Mouse (Mus musculus): ENCODE data around the gene Olfr1137. TPM values are rescaled to one million over a fixed set of nuclear protein-coding genes. Genes with fewer than 3 reads are reported as not detected.

Gene Olfr1137
- not detected in 2 replicates for polyA plus RNA-seq (2016; fragmentation: Nextera tagmentation; extraction: Ambion mirVana)

GRCm38 (mm10) chr2:87713079-87713478, at the start of gene Olfr1137:
Olfr1137 (minus strand) TSS chr2:87713179.
- no peaks in the 10 kb centered on the region for H3K9me3 ChIP-seq
- no peak for DNase-seq (ENCODE audit: low spot score)
- H3K27me3 ChIP-seq (ENCODE audit: insufficient read depth, poor library complexity, severe bottlenecking): no peaks in the 10 kb centered on the region
- no peak within 1 kb of the TSS for H3K27ac ChIP-seq
- no peak within 1 kb of the TSS for H3K4me3 ChIP-seq
- no peaks in the 10 kb centered on the region for H3K36me3 ChIP-seq
- no peaks in the 10 kb centered on the region for H3K4me1 ChIP-seq (replicated peaks)

GRCm38 (mm10) chr2:87753891-87754290, 40.9 kb upstream of the Olfr1137 start, which contains the start of gene Olfr1141:
Olfr1141 (minus strand) TSS chr2:87753991.
- WGBS: 90% methylated on average over 1 of the region's 1 CpGs
- H3K36me3 ChIP-seq: no peaks in the 10 kb centered on the region
- H3K27ac ChIP-seq: no peak within 1 kb of the TSS
- H3K9me3 ChIP-seq: no peaks in the 10 kb centered on the region
- DNase-seq (ENCODE audit: low spot score): no peak
- H3K27me3 ChIP-seq (ENCODE audit: insufficient read depth, poor library complexity, severe bottlenecking): no peaks in the 10 kb centered on the region
- H3K4me3 ChIP-seq: no peak within 1 kb of the TSS
- no peaks in the 10 kb centered on the region for H3K4me1 ChIP-seq (replicated peaks)

- no peaks in the 10 kb centered on the region for H3K9me3 ChIP-seq
- no peak within 1 kb of the TSS for H3K27ac ChIP-seq
- WGBS: 75% methylated on average over 3 of the region's 3 CpGs
- H3K27me3 ChIP-seq (ENCODE audit: insufficient read depth, poor library complexity, severe bottlenecking): no peaks in the 10 kb centered on the region
- H3K4me3 ChIP-seq: no peak within 1 kb of the TSS
- no peaks in the 10 kb centered on the region for H3K4me1 ChIP-seq (replicated peaks)
- no peaks in the 10 kb centered on the region for H3K36me3 ChIP-seq
- no peak for DNase-seq (ENCODE audit: low spot score)
Measured at GRCm38 (mm10) chr2:87743452-87743851, 30.5 kb upstream of the Olfr1137 start, which contains the start of gene Olfr1140. Olfr1140 (plus strand) TSS chr2:87743752.

GRCm38 (mm10) chr2:87739878-87740277, 26.9 kb upstream of the Olfr1137 start, which contains the start of gene Olfr1138:
Olfr1138 (minus strand) TSS chr2:87739978.
- Histone ChIP-seq H3K4me1 (replicated peaks) (no peaks in the 10 kb centered on the region), H3K36me3 (no peaks in the 10 kb centered on the region), H3K27me3 (ENCODE audit: insufficient read depth, poor library complexity, severe bottlenecking) (no peaks in the 10 kb centered on the region), H3K27ac (no peak within 1 kb of the TSS), H3K9me3 (no peaks in the 10 kb centered on the region), H3K4me3 (no peak within 1 kb of the TSS)
- 83% methylated on average over 1 of the region's 1 CpGs for WGBS
- no peak for DNase-seq (ENCODE audit: low spot score)

GRCm38 (mm10) chr2:87693847-87694246, 19.1 kb downstream of the Olfr1137 start, which contains the start of gene Olfr1136:
Olfr1136 (minus strand) TSS chr2:87693947.
- Histone ChIP-seq H3K36me3 (no peaks in the 10 kb centered on the region), H3K27me3 (ENCODE audit: insufficient read depth, poor library complexity, severe bottlenecking) (no peaks in the 10 kb centered on the region), H3K9me3 (no peaks in the 10 kb centered on the region), H3K4me3 (no peak within 1 kb of the TSS), H3K27ac (no peak within 1 kb of the TSS), H3K4me1 (replicated peaks) (no peaks in the 10 kb centered on the region)
- DNase-seq (ENCODE audit: low spot score): no peak

GRCm38 (mm10) chr2:87673564-87673963, 39.4 kb downstream of the Olfr1137 start, which contains the start of gene Olfr1135:
Olfr1135 (minus strand) TSS chr2:87673664.
- H3K9me3 ChIP-seq: no peaks in the 10 kb centered on the region
- DNase-seq (ENCODE audit: low spot score): no peak
- no peak within 1 kb of the TSS for H3K4me3 ChIP-seq
- no peaks in the 10 kb centered on the region for H3K4me1 ChIP-seq (replicated peaks)
- H3K27me3 ChIP-seq (ENCODE audit: insufficient read depth, poor library complexity, severe bottlenecking): no peaks in the 10 kb centered on the region
- WGBS: 22% methylated on average over 1 of the region's 1 CpGs
- no peaks in the 10 kb centered on the region for H3K36me3 ChIP-seq
- no peak within 1 kb of the TSS for H3K27ac ChIP-seq

Other genes with a start within 250 kb of the Olfr1137 start
- not detected in 2 replicates for gene Pramel7, start 216.1 kb downstream of the Olfr1137 start, polyA plus RNA-seq (2016; fragmentation: Nextera tagmentation; extraction: Ambion mirVana)
- not detected in 2 replicates for gene Pramel6, start 206.6 kb downstream of the Olfr1137 start, polyA plus RNA-seq (2016; fragmentation: Nextera tagmentation; extraction: Ambion mirVana)
- not detected in 2 replicates for gene Olfr153, start 181.4 kb downstream of the Olfr1137 start, polyA plus RNA-seq (2016; fragmentation: Nextera tagmentation; extraction: Ambion mirVana)
- not detected in 2 replicates for gene Olfr1128, start 167.6 kb downstream of the Olfr1137 start, polyA plus RNA-seq (2016; fragmentation: Nextera tagmentation; extraction: Ambion mirVana)
- gene Olfr1129, start 139.3 kb downstream of the Olfr1137 start, polyA plus RNA-seq (2016; fragmentation: Nextera tagmentation; extraction: Ambion mirVana): not detected in 2 replicates
- not detected in 2 replicates for gene Olfr1130, start 107.0 kb downstream of the Olfr1137 start, polyA plus RNA-seq (2016; fragmentation: Nextera tagmentation; extraction: Ambion mirVana)
- gene Olfr1131, start 86.1 kb downstream of the Olfr1137 start, polyA plus RNA-seq (2016; fragmentation: Nextera tagmentation; extraction: Ambion mirVana): not detected in 2 replicates
- not detected in 2 replicates for gene Olfr1132, start 75.6 kb downstream of the Olfr1137 start, polyA plus RNA-seq (2016; fragmentation: Nextera tagmentation; extraction: Ambion mirVana)
- not detected in 2 replicates for gene Olfr1133, start 65.8 kb downstream of the Olfr1137 start, polyA plus RNA-seq (2016; fragmentation: Nextera tagmentation; extraction: Ambion mirVana)
- gene Olfr1134, start 54.7 kb downstream of the Olfr1137 start, polyA plus RNA-seq (2016; fragmentation: Nextera tagmentation; extraction: Ambion mirVana): not detected in 2 replicates
- not detected in 2 replicates for gene Olfr1135, start 39.5 kb downstream of the Olfr1137 start, polyA plus RNA-seq (2016; fragmentation: Nextera tagmentation; extraction: Ambion mirVana)
- gene Olfr1136, start 19.2 kb downstream of the Olfr1137 start, polyA plus RNA-seq (2016; fragmentation: Nextera tagmentation; extraction: Ambion mirVana): not detected in 2 replicates
- gene Olfr1138, start 26.8 kb upstream of the Olfr1137 start, polyA plus RNA-seq (2016; fragmentation: Nextera tagmentation; extraction: Ambion mirVana): not detected in 2 replicates
- not detected in 2 replicates for gene Olfr1140, start 30.6 kb upstream of the Olfr1137 start, polyA plus RNA-seq (2016; fragmentation: Nextera tagmentation; extraction: Ambion mirVana)
- gene Olfr1141, start 40.8 kb upstream of the Olfr1137 start, polyA plus RNA-seq (2016; fragmentation: Nextera tagmentation; extraction: Ambion mirVana): not detected in 2 replicates
- gene Olfr152, start 66.3 kb upstream of the Olfr1137 start, polyA plus RNA-seq (2016; fragmentation: Nextera tagmentation; extraction: Ambion mirVana): not detected in 2 replicates
- gene Olfr1143, start 87.4 kb upstream of the Olfr1137 start, polyA plus RNA-seq (2016; fragmentation: Nextera tagmentation; extraction: Ambion mirVana): not detected in 2 replicates
- not detected in 2 replicates for gene Olfr1145, start 96.6 kb upstream of the Olfr1137 start, polyA plus RNA-seq (2016; fragmentation: Nextera tagmentation; extraction: Ambion mirVana)
- gene Olfr1148, start 117.4 kb upstream of the Olfr1137 start, polyA plus RNA-seq (2016; fragmentation: Nextera tagmentation; extraction: Ambion mirVana): not detected in 2 replicates
- gene Olfr1150-ps1, start 130.8 kb upstream of the Olfr1137 start, polyA plus RNA-seq (2016; fragmentation: Nextera tagmentation; extraction: Ambion mirVana): not detected in 2 replicates
- not detected in 2 replicates for gene Olfr1151, start 142.7 kb upstream of the Olfr1137 start, polyA plus RNA-seq (2016; fragmentation: Nextera tagmentation; extraction: Ambion mirVana)
- not detected in 2 replicates for gene Olfr1152, start 153.3 kb upstream of the Olfr1137 start, polyA plus RNA-seq (2016; fragmentation: Nextera tagmentation; extraction: Ambion mirVana)
- gene Olfr1153, start 181.8 kb upstream of the Olfr1137 start, polyA plus RNA-seq (2016; fragmentation: Nextera tagmentation; extraction: Ambion mirVana): not detected in 2 replicates
- gene Olfr1154, start 192.0 kb upstream of the Olfr1137 start, polyA plus RNA-seq (2016; fragmentation: Nextera tagmentation; extraction: Ambion mirVana): not detected in 2 replicates
- gene Olfr1155, start 232.0 kb upstream of the Olfr1137 start, polyA plus RNA-seq (2016; fragmentation: Nextera tagmentation; extraction: Ambion mirVana): not detected in 2 replicates
- not detected in 2 replicates for gene Olfr1156, start 239.9 kb upstream of the Olfr1137 start, polyA plus RNA-seq (2016; fragmentation: Nextera tagmentation; extraction: Ambion mirVana)